Mouse (Mus musculus) hindbrain, embryonic 13.5 days (tissue): ENCODE measurements around the gene Tbx2. TPM values are rescaled to one million over a fixed set of nuclear protein-coding genes. Genes with fewer than 3 reads are reported as not detected.

Source experiments
- ATAC-seq: fragments of 200-750 bp; cut with Nextera tagmentation; 2 replicates; pipeline ENCODE4 v1.8.0; 2017; ENCODE audit warnings: moderate TSS enrichment; ENCODE audit not compliant: low FRiP score
- H3K27ac ChIP-seq: fragments of 300-500 bp; sonication (generic); 2 replicates; pipeline ENCODE4 v1.5.1; 2015; ENCODE audit warnings: inconsistent platforms, mild to moderate bottlenecking, moderate library complexity
- H3K27me3 ChIP-seq: fragments of 300-500 bp; sonication (generic); 2 replicates; pipeline ENCODE4 v1.6.1; 2015; ENCODE audit warnings: mild to moderate bottlenecking, inconsistent platforms
- H3K36me3 ChIP-seq: fragments of 300-500 bp; sonication (generic); 2 replicates; pipeline ENCODE4 v1.6.1; 2015; ENCODE audit warnings: mild to moderate bottlenecking, inconsistent platforms
- H3K4me1 ChIP-seq: fragments of 300-500 bp; sonication (generic); replicated peaks from 2 replicates; pipeline ENCODE4 v1.6.1; 2015; ENCODE audit warnings: inconsistent platforms
- H3K4me2 ChIP-seq: fragments of 300-500 bp; sonication (generic); 2 replicates; pipeline ENCODE4 v1.6.1; 2015; ENCODE audit warnings: inconsistent platforms, mild to moderate bottlenecking, moderate library complexity
- H3K4me3 ChIP-seq: fragments of 300-500 bp; sonication (generic); 2 replicates; pipeline ENCODE4 v1.5.1; 2015; ENCODE audit warnings: mild to moderate bottlenecking, inconsistent platforms
- H3K9ac ChIP-seq: fragments of 300-500 bp; sonication (generic); 2 replicates; pipeline ENCODE4 v1.6.1; 2015; ENCODE audit warnings: mild to moderate bottlenecking, inconsistent platforms
- H3K9me3 ChIP-seq: fragments of 300-500 bp; sonication (generic); 2 replicates; pipeline ENCODE4 v1.6.1; 2016; ENCODE audit warnings: inconsistent platforms
- WGBS: fragments of 180-500 bp; shearing (Covaris S2); methylation state at CpG from one replicate; pipeline ENCODE4 v1.1.7; 2015; 5-methylcytosine and 5-hydroxymethylcytosine counted together
- polyA plus RNA-seq: library from polyadenylated mRNA; unstranded; fragments of >200 nt; fragmentation: Nextera tagmentation; extraction: Ambion mirVana; gene quantifications from 2 replicates; pipeline ENCODE4 v1.2.1, GENCODE M21; 2015

Gene Tbx2
- 1.6 and 1.7 TPM in 2 replicates for polyA plus RNA-seq

- Histone ChIP-seq H3K4me1 (peaks cover 38% of the 10 kb centered on the region), H3K27ac (peak within 1 kb of the TSS; percentile 52; the same call in 1 of the 2 replicates), H3K36me3 (no peaks in the 10 kb centered on the region), H3K9me3 (no peaks in the 10 kb centered on the region), H3K4me2 (peak within 1 kb of the TSS; percentile 55), H3K4me3 (peak within 1 kb of the TSS; percentile 42), H3K9ac (peak within 1 kb of the TSS; percentile 63), H3K27me3 (peaks cover 99% of the 10 kb centered on the region)
- ATAC-seq: peak; percentile 46; the same call in 1 of the 2 replicates
- WGBS: under 1% methylated on average over 35 of the region's 52 CpGs
Measured at GRCm38 (mm10) chr11:85832231-85832924, at the start of gene Tbx2. Tbx2 (plus strand) TSS chr11:85832551.

GRCm38 (mm10) chr11:85786113-85786718, 46.1 kb upstream of the Tbx2 start:
- H3K27me3 ChIP-seq: 0 out of 2 replicates have a peak, but pooled peaks cover 7% of the 10 kb centered on the region
- H3K4me1 ChIP-seq: no peaks in the 10 kb centered on the region
- H3K9ac ChIP-seq: no peak overlapping the region
- H3K9me3 ChIP-seq: no peaks in the 10 kb centered on the region
- 77% methylated on average over 3 of the region's 3 CpGs for WGBS
- no peaks in the 10 kb centered on the region for H3K36me3 ChIP-seq
- no peak overlapping the region for H3K4me3 ChIP-seq
- ATAC-seq: no peak
- H3K27ac ChIP-seq: no peak overlapping the region
- H3K4me2 ChIP-seq: no peak overlapping the region

- no peak for ATAC-seq
- Histone ChIP-seq H3K27me3 (0 out of 2 replicates have a peak, but pooled peaks cover 2% of the 10 kb centered on the region), H3K27ac (no peak overlapping the region), H3K9me3 (no peaks in the 10 kb centered on the region), H3K4me3 (no peak overlapping the region), H3K4me1 (0 out of 2 replicates have a peak, but pooled peaks cover 4% of the 10 kb centered on the region), H3K4me2 (no peak overlapping the region), H3K9ac (no peak overlapping the region), H3K36me3 (no peaks in the 10 kb centered on the region)
- 90% methylated on average over 7 of the region's 7 CpGs for WGBS
Measured at GRCm38 (mm10) chr11:85789750-85790149, 42.6 kb upstream of the Tbx2 start.

GRCm38 (mm10) chr11:85790267-85790666, 42.1 kb upstream of the Tbx2 start:
- H3K36me3 ChIP-seq: no peaks in the 10 kb centered on the region
- H3K4me2 ChIP-seq: no peak overlapping the region
- 84% methylated on average over 2 of the region's 2 CpGs for WGBS
- ATAC-seq: no peak
- no peak overlapping the region for H3K27ac ChIP-seq
- H3K9me3 ChIP-seq: no peaks in the 10 kb centered on the region
- 0 out of 2 replicates have a peak, but pooled peaks cover 2% of the 10 kb centered on the region for H3K27me3 ChIP-seq
- H3K4me1 ChIP-seq: 0 out of 2 replicates have a peak, but pooled peaks cover 4% of the 10 kb centered on the region
- H3K4me3 ChIP-seq: no peak overlapping the region
- no peak overlapping the region for H3K9ac ChIP-seq

- H3K36me3 ChIP-seq: no peaks in the 10 kb centered on the region
- no peaks in the 10 kb centered on the region for H3K9me3 ChIP-seq
- WGBS: 89% methylated on average over 1 of the region's 1 CpGs
- no peak overlapping the region for H3K27ac ChIP-seq
- ATAC-seq: no peak
- no peak overlapping the region for H3K4me2 ChIP-seq
- H3K27me3 ChIP-seq: 0 out of 2 replicates have a peak, but pooled peaks cover 2% of the 10 kb centered on the region
- H3K9ac ChIP-seq: no peak overlapping the region
- H3K4me3 ChIP-seq: no peak overlapping the region
- 0 out of 2 replicates have a peak, but pooled peaks cover 4% of the 10 kb centered on the region for H3K4me1 ChIP-seq
Measured at GRCm38 (mm10) chr11:85791212-85791611, 41.1 kb upstream of the Tbx2 start.

- no peak overlapping the region for H3K4me3 ChIP-seq
- H3K4me1 ChIP-seq: 0 out of 2 replicates have a peak, but pooled peaks cover 4% of the 10 kb centered on the region
- 72% methylated on average over 12 of the region's 12 CpGs for WGBS
- no peak overlapping the region for H3K4me2 ChIP-seq
- ATAC-seq: no peak
- H3K27ac ChIP-seq: no peak overlapping the region
- no peaks in the 10 kb centered on the region for H3K36me3 ChIP-seq
- 0 out of 2 replicates have a peak, but pooled peaks cover 2% of the 10 kb centered on the region for H3K27me3 ChIP-seq
- H3K9ac ChIP-seq: no peak overlapping the region
- H3K9me3 ChIP-seq: no peaks in the 10 kb centered on the region
Measured at GRCm38 (mm10) chr11:85792534-85793215, 39.7 kb upstream of the Tbx2 start.

- ATAC-seq: no peak
- WGBS: 90% methylated on average over 4 of the region's 4 CpGs
- H3K4me2 ChIP-seq: no peak overlapping the region
- H3K4me3 ChIP-seq: no peak overlapping the region
- H3K27ac ChIP-seq: no peak overlapping the region
- no peaks in the 10 kb centered on the region for H3K4me1 ChIP-seq
- H3K9ac ChIP-seq: no peak overlapping the region
- H3K9me3 ChIP-seq: no peaks in the 10 kb centered on the region
- 0 out of 2 replicates have a peak, but pooled peaks cover 2% of the 10 kb centered on the region for H3K27me3 ChIP-seq
- H3K36me3 ChIP-seq: no peaks in the 10 kb centered on the region
Measured at GRCm38 (mm10) chr11:85799456-85799855, 32.9 kb upstream of the Tbx2 start.

- H3K27ac ChIP-seq: no peak overlapping the region
- 70% methylated on average over 19 of the region's 19 CpGs for WGBS
- H3K4me2 ChIP-seq: no peak overlapping the region
- no peak overlapping the region for H3K4me3 ChIP-seq
- no peaks in the 10 kb centered on the region for H3K9me3 ChIP-seq
- no peak overlapping the region for H3K9ac ChIP-seq
- no peaks in the 10 kb centered on the region for H3K4me1 ChIP-seq
- 0 out of 2 replicates have a peak, but pooled peaks cover 2% of the 10 kb centered on the region for H3K27me3 ChIP-seq
- no peak for ATAC-seq
- no peaks in the 10 kb centered on the region for H3K36me3 ChIP-seq
Measured at GRCm38 (mm10) chr11:85799856-85800255, 32.5 kb upstream of the Tbx2 start.

GRCm38 (mm10) chr11:85800380-85800779, 32.0 kb upstream of the Tbx2 start:
- Histone ChIP-seq H3K9me3 (no peaks in the 10 kb centered on the region), H3K4me2 (no peak overlapping the region), H3K9ac (no peak overlapping the region), H3K4me3 (no peak overlapping the region), H3K27ac (no peak overlapping the region), H3K4me1 (no peaks in the 10 kb centered on the region), H3K36me3 (no peaks in the 10 kb centered on the region), H3K27me3 (0 out of 2 replicates have a peak, but pooled peaks cover 2% of the 10 kb centered on the region)
- 83% methylated on average over 11 of the region's 11 CpGs for WGBS
- ATAC-seq: no peak

- no peak overlapping the region for H3K4me2 ChIP-seq
- H3K27ac ChIP-seq: no peak overlapping the region
- no peak overlapping the region for H3K9ac ChIP-seq
- no peaks in the 10 kb centered on the region for H3K4me1 ChIP-seq
- no peaks in the 10 kb centered on the region for H3K27me3 ChIP-seq
- no peaks in the 10 kb centered on the region for H3K9me3 ChIP-seq
- H3K36me3 ChIP-seq: no peaks in the 10 kb centered on the region
- WGBS: 83% methylated on average over 5 of the region's 5 CpGs
- no peak for ATAC-seq
- H3K4me3 ChIP-seq: no peak overlapping the region
Measured at GRCm38 (mm10) chr11:85804048-85804447, 28.3 kb upstream of the Tbx2 start.

- no peak overlapping the region for H3K4me2 ChIP-seq
- H3K27ac ChIP-seq: no peak overlapping the region
- H3K9me3 ChIP-seq: no peaks in the 10 kb centered on the region
- H3K4me1 ChIP-seq: no peaks in the 10 kb centered on the region
- no peak for ATAC-seq
- 93% methylated on average over 1 of the region's 1 CpGs for WGBS
- H3K36me3 ChIP-seq: no peaks in the 10 kb centered on the region
- no peak overlapping the region for H3K4me3 ChIP-seq
- H3K27me3 ChIP-seq: no peaks in the 10 kb centered on the region
- H3K9ac ChIP-seq: no peak overlapping the region
Measured at GRCm38 (mm10) chr11:85805779-85806178, 26.6 kb upstream of the Tbx2 start.

GRCm38 (mm10) chr11:85807353-85807752, 25.0 kb upstream of the Tbx2 start:
- H3K4me2 ChIP-seq: no peak overlapping the region
- no peaks in the 10 kb centered on the region for H3K36me3 ChIP-seq
- ATAC-seq: no peak
- no peak overlapping the region for H3K27ac ChIP-seq
- no peaks in the 10 kb centered on the region for H3K4me1 ChIP-seq
- no peaks in the 10 kb centered on the region for H3K9me3 ChIP-seq
- no peak overlapping the region for H3K9ac ChIP-seq
- 85% methylated on average over 11 of the region's 11 CpGs for WGBS
- H3K27me3 ChIP-seq: no peaks in the 10 kb centered on the region
- H3K4me3 ChIP-seq: no peak overlapping the region
